Mouse (Mus musculus) left cerebral cortex, postnatal 14 days (tissue): Measurements from ENCODE around the gene Clec2d. TPM values are rescaled to one million over a fixed set of nuclear protein-coding genes. Genes with fewer than 3 reads are reported as not detected.

Source experiments
- DNase-seq, 2 experiments: peaks; one replicate each; pipeline ENCODE4 v3.0.0; 2021 to 2022; ENCODE audit warnings: low spot score in 2 of 2, mixed read lengths in 1 of 2
- intact Hi-C: fragments of 180-260 bp; cut with DNase I; formaldehyde crosslinking; loops from one replicate; pipeline ENCODE4 v1.15.1; 2025
- total RNA-seq, 2 experiments: library from RNA; stranded (reverse); gene quantifications; 2 replicates each; pipeline ENCODE4 v1.2.3; 2021

Gene Clec2d
- total RNA-seq, 2 experiments from 2014 or later: 6.1 to 8.0 TPM

DNA sequence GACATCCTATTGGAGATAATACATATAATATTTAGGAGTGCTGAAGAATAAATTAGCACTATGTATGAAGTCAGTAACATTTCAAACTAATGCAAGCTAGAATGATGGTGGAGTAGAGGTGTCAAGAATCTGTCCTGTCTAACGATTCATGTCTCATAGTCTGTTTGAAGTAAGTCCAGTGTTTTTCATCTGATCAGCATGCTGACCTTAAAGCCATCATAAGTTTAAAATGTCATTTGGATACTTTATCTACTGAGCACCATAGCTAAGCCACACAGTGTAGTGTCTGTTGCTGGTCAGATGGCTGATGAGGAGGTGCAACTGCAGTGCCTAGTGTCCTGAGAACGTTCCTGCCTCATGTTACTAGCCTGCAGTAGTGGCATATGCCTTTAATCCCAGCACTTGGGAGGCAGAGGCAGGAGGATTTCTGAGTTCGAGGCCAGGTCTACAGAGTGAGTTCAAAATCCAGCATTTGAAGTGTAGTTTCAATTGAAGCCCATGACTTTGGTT is 36.4 kb downstream of the Clec2d start:
- no peak for DNase-seq
- intact Hi-C loops: no loop called here

DNA sequence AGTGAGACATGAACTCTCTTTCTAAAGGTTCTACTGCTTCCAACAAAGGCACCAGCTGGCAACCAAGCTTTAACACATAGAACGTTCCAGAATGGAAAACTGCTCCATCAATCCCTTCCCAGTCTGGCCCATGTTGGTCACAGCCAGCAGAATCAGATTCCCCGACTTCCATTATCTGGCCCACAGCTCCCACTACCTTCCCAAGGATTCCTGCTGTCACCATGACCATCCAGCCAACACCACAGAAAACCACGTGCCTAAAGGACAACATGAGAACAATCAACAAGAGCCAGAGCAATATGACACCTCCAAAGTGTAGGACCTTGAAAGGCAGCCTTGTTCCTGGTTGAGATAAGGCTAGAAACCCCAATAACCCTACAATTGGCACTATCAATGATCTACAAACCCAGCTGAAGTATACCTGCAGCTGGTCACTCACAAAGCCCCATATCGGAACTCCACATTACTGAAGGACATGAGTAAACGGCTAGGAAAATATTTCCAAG is 37.8 kb downstream of the Clec2d start:
- intact Hi-C loops: no loop called here

DNA sequence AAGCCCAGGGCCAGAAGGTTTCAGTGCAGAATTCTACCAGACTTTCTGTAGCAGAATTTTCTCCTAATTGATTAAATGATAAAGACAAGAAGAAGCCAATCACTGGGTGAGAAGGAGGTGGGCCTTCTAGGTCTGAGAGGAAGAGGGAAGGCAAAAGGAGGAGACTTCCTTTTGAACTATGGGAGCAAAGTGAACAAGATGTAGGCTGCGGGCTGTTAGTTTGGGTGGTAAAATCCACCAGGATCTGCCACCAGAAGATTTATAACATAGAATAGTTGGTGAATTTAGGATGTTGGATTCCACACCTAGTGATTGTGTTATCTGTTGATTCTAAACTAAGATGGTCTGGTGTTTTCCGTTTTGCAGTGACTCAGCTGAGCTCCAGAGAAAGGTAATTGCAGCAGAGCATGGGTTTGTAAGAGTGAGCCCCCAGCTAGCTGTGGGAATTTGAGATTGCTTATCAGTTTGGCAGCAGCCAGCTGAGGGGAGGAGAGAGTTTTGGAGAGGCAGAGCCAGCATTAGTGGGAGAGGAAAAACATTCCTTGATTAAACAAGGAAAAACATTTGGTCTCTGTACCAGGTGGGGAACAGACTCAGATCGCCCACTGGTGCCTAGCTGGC is 39.6 kb downstream of the Clec2d start:
- no peak for DNase-seq
- intact Hi-C loops: no loop called here

More for the DNA sequence above, 37.8 kb downstream of the Clec2d start:
- no peak for DNase-seq

- intact Hi-C loops: no loop called here
- DNase-seq: no peak
These were observed 40.6 kb downstream of the Clec2d start for GRCm38 (mm10) chr6:129221053-129221452.

GRCm38 (mm10) chr6:129222188-129222800 is 41.9 kb downstream of the Clec2d start:
- intact Hi-C loops: no loop called here
- DNase-seq: no peak

DNA sequence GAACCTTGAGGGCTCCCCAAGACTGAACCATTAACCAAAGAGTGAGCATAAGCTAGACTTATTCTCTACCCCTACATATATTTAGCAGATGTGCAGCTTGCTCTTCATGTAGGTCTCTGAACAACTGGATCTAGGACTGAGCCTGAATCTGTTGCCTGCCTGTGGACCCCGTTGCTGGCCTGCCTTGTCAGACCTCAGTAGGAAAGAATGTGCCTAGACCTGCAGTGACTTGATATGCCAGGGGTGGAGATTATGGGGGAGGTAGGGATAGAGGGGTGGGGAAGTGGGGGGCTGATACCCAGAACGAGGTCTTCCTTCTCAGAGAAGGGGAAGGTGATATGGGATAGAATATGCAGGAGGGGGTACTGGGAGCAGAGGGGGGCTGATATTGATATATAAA is 43.2 kb downstream of the Clec2d start:
- no peak for DNase-seq
- intact Hi-C loops: no loop called here

DNA sequence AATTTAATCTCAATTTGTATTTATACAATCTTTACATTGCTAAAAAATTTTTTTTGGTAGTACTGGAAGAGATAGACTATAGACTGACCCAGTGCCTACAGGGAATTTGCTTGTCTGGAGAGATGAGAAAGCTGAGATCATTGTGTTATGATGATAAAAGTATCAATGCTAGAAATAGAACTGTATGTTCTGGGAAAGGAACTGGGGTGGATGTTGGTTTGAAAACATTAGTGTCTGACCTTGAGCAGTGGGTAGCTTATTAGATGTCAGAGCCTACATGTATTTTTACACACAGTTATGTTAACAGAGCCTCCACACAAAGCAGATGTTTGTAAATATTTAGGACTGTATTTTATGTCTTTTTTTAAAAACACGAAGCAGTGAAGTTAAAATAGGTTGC is 43.7 kb downstream of the Clec2d start:
- no peak for DNase-seq
- intact Hi-C loops: no loop called here

GRCm38 (mm10) chr6:129225078-129225477 is 44.7 kb downstream of the Clec2d start:
- no peak for DNase-seq
- intact Hi-C loops: no loop called here

- no peak for DNase-seq
- intact Hi-C loops: no loop called here
These were observed 48.7 kb downstream of the Clec2d start for GRCm38 (mm10) chr6:129228935-129229773.

DNA sequence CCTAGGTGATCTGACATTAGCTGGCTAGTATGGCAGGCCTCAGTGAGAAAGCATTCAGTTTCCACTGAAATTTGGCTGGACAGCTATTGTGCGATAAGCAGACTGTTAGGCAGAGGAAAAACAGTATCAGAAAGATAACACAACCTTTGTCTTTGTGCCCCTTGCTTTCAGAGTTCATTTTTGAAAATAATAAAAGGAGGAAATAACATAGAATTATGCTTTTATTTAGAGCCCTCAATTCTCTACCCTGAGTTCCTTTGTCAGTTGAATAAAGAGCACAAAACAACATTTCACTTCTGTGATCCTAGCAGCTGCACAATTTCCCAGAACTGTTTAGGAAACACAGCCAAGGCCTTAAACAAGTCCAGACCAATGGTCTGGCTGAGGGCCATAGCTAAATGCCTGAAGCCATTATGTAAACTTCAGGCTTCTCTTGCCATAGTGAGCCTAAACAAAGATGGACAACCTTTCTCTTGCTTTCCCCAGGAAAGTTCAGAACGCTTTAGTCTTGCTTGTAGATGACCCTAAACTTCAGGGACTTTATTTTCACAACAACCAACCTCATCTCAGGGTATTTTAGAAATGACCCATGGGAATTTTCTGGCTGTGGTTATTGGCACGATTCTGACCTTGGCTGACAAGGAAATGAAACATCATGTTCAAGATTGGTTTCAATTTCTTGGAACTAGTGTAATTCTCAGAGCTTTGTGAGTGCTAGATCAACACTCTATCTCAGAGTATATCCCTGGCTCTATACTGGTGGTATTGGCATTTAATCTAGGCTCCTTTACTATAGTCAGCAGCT is 49.6 kb downstream of the Clec2d start:
- intact Hi-C loops: loop anchor here (10.0 kb wide), 1 partner anchor 465 kb away; no protein-coding TSS in a partner anchor
- no peak for DNase-seq

- no peak for DNase-seq
- intact Hi-C loops: loop anchor here (10.0 kb wide), 1 partner anchor 467 kb away; no protein-coding TSS in a partner anchor
These were observed 51.8 kb downstream of the Clec2d start for GRCm38 (mm10) chr6:129232005-129232841.

GRCm38 (mm10) chr6:129232842-129233205 is 52.4 kb downstream of the Clec2d start:
- DNase-seq: peak in 1 of 2 experiments; percentile 69

DNA sequence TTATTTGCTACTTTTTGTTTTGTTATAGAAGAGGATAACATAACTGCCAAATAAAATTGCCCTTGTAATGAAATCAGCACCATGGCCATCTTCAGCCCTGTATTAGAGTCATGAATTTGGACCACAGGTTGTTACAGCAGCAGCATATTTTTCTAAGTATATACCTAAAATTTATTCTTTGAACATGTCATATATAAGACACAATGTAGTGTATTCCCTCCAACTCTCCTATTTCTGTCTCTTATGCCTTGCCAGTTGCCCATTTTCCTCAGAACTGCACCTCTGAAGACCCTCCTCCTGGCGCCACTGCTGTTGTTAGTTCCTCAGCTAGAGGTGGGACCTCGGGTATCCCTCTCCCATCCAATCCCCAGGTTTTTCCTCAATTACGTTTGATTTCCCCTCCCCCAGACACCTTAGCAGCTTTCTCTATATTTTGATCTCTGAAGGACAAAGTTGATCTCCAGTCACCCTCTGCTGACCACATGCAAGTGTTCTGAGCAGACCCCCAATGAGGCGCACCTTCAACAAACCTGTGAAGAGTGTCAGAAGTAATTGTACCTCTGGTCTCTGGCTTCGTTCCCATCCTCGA is 53.0 kb downstream of the Clec2d start:
- intact Hi-C loops: loop anchor here (10.0 kb wide), 1 partner anchor 469 kb away; no protein-coding TSS in a partner anchor
- no peak for DNase-seq

More at GRCm38 (mm10) chr6:129232842-129233205, 52.4 kb downstream of the Clec2d start:
- intact Hi-C loops: loop anchor here (10.0 kb wide), 1 partner anchor 468 kb away; no protein-coding TSS in a partner anchor

- no peak for DNase-seq
- intact Hi-C loops: loop anchor here (10.0 kb wide), 1 partner anchor 469 kb away; no protein-coding TSS in a partner anchor
These were observed 53.5 kb downstream of the Clec2d start for GRCm38 (mm10) chr6:129233955-129234369.

GRCm38 (mm10) chr6:129234456-129235360 is 54.3 kb downstream of the Clec2d start:
- intact Hi-C loops: loop anchor here (5.0 to 10.0 kb wide), 4 partner anchors 52 to 470 kb away; partner anchors contain the start of gene Clec2d
- DNase-seq: no peak

DNA sequence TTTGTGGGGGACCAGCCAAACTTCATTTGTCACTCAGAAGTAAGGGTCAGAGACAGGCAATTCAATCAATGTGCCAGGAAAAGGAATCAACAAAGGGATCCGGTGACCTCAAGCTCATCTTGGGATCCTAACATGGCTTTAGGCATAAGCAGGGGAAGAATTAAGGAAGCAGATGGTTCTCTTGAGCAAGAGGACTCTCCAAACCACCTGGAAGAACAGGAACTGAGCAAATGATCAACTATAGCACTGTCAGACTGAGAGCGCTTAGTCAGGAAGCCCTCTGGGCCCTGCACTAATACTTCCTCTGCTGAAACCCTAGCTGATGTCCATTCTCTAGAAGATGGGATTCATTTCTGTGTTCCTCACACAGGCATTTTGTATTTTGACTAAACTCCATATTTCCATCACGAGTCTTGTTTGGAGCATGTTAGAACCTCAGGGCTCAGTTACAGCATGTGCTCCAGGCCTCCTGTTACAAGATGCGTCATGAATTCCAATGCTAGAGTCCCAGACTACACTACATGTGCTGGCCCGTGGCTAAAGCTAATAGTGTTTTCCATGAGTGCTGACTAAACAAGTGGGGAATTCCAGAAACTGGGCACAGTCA is 55.5 kb downstream of the Clec2d start:
- intact Hi-C loops: loop anchor here (5.0 to 10.0 kb wide), 4 partner anchors 54 to 471 kb away; partner anchors contain the start of gene Clec2d
- DNase-seq: peak in 1 of 2 experiments; percentile 19
